Mouse (Mus musculus): ENCODE data around the gene Gm13057. TPM values are rescaled to one million over a fixed set of nuclear protein-coding genes. Genes with fewer than 3 reads are reported as not detected.
"Not testable (repeated sequence)": the region's sequence is repeated elsewhere in the genome, so short reads cannot be mapped to it uniquely, and the experiment has no call there.

The Gm13057 gene
- not detected for total RNA-seq (2021)
- long read RNA-seq, experiment 1: 0 reads
- long read RNA-seq, experiment 2: 0 reads

- not testable (repeated sequence) for DNase-seq (ENCODE audit: low spot score in 2 of 2)
Measured at GRCm38 (mm10) chr4:143551400-143551799, at the start of gene Gm13057, which contains the start of gene BC080695. Gene Gm13057, plus strand, starts transcription at chr4:143551709. Gene BC080695, plus strand, starts transcription at chr4:143551700.

- no peak for DNase-seq (ENCODE audit: low spot score in 2 of 2)
Measured at GRCm38 (mm10) chr4:143511043-143511442, 40.5 kb upstream of the Gm13057 start, which contains the start of gene Gm13043. Gene Gm13043, plus strand, starts transcription at chr4:143511343.

- DNase-seq (ENCODE audit: low spot score in 2 of 2): not testable (repeated sequence)
Measured at GRCm38 (mm10) chr4:143535654-143536053, 15.9 kb upstream of the Gm13057 start, which contains the start of gene Gm13040. Gene Gm13040, plus strand, starts transcription at chr4:143535954.

Other genes with a start within 250 kb of the Gm13057 start
- gene Lrrc38, start 202.0 kb upstream of the Gm13057 start, total RNA-seq (2021): not detected
- not detected for gene Pramel1, start 157.3 kb upstream of the Gm13057 start, total RNA-seq (2021)
- 10 to 100 TPM; 13.2 to 17.9 TPM for gene Pramef8, start 139.3 kb upstream of the Gm13057 start, total RNA-seq (2021)
- not detected for gene Oog4, start 101.4 kb upstream of the Gm13057 start, total RNA-seq (2021)
- not detected for gene Gm13043, start 40.4 kb upstream of the Gm13057 start, total RNA-seq (2021)
- not detected for gene Gm13040, start 15.8 kb upstream of the Gm13057 start, total RNA-seq (2021)
- gene BC080695, start within 50 bp of the Gm13057 start, total RNA-seq (2021): not detected
- gene Gm13083, start 63.3 kb downstream of the Gm13057 start, total RNA-seq (2021): not detected
- not detected for gene Gm13088, start 105.5 kb downstream of the Gm13057 start, total RNA-seq (2021)
- gene Gm13089, start 151.0 kb downstream of the Gm13057 start, total RNA-seq (2021): not detected
- gene Gm13078, start 167.7 kb downstream of the Gm13057 start, total RNA-seq (2021): not detected
- not detected for gene Gm13023, start 237.6 kb downstream of the Gm13057 start, total RNA-seq (2021)